Mouse (Mus musculus): ENCODE measurements around the gene Lmbr1. TPM values are rescaled to one million over a fixed set of nuclear protein-coding genes. Genes with fewer than 3 reads are reported as not detected.
"Not testable (repeated sequence)": the region's sequence is repeated elsewhere in the genome, so short reads cannot be mapped to it uniquely, and the experiment has no call there.

Lmbr1 gene
- polyA plus RNA-seq (2014; fragmentation: Nextera tagmentation; extraction: Ambion mirVana): 13.9 and 16.5 TPM in 2 replicates

DNA sequence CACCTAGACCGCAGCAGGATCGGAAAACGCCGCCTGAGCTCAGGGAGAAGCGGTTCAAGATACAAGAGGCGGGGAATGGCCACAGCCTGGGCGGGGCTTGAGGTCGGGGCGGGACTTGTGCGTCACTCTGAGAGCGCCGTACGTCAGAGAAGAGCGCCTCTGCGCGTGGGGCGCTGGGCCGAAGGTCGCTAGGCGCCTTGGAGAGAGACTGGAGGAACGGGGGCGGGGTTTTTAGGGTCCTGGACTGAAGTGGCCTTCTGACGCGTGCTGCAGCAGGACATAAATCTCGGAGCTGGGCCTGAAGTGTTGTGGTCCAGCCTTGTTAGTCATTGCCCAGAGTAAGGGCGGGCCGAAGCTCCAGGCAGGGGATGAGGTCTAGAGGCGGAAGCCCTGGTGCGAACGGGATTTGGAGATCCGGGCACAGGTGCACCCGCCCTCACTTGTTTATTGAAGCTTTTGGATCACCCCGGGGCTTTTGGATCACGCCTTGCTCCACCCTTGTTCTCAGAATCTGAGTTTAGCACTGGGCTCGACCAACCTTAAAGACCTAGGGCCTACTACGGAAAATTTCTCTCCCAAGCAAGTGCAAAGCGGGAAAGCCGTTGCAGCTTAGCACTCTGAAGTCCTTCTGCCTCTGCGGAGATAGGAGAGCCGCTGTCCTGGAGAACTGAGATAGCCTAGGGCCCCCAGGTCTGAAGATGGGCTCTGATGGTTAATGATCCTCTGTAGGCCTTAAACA, at the start of gene Lmbr1:
TSS of gene Lmbr1 (minus strand) at position 93 of the 739 bp plus-strand sequence.
- 1% methylated on average over 40 of the region's 40 CpGs for WGBS
- Histone ChIP-seq H3K9me3 (ENCODE audit: control insufficient read depth, low read length) (no peaks in the 10 kb centered on the region), H3K9ac (ENCODE audit: low read length) (peak within 1 kb of the TSS; percentile 78), H3K4me3 (ENCODE audit: low read depth, low read length) (peak within 1 kb of the TSS; percentile 62), H3K4me1 (ENCODE audit: control insufficient read depth, insufficient read depth, low read length) (peaks cover 12% of the 10 kb centered on the region), H3K36me3 (ENCODE audit: control insufficient read depth, insufficient read depth, low read length) (no peaks in the 10 kb centered on the region), H3K27me3 (ENCODE audit: control insufficient read depth, insufficient read depth, low read length) (no peaks in the 10 kb centered on the region), H3K4me2 (peak within 1 kb of the TSS; percentile 81), H3K27ac (ENCODE audit: low read depth, low read length) (peak within 1 kb of the TSS; percentile 7; the same call in 1 of the 2 replicates)
- ATAC-seq (ENCODE audit: low FRiP score) (peak; percentile 98), DNase-seq (ENCODE audit: low spot score, missing footprints) (peak; percentile 100)

DNA sequence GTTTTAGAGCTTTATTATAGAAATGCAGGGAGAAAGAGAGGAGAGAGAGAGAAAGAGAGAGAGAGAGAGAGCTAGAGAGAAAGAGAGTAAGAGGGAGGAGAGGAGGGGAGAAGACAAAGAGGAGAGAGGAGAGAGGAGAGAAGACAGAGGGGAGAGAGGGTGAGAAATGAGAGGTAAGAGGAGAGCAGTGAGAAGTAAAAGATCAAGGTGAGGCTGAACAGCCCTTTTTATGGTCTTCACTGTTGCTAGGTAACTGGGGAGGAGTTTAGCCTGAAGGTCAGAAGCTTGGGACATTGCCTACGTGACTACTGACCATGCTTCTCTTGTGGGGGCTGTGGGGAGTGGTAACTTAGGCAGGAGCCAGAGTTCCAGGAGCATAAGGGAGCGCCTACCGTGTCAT, 45.1 kb upstream of the Lmbr1 start:
- not testable (repeated sequence) for H3K4me2 ChIP-seq; H3K27me3 ChIP-seq (ENCODE audit: control insufficient read depth, insufficient read depth, low read length); ATAC-seq (ENCODE audit: low FRiP score); H3K4me1 ChIP-seq (ENCODE audit: control insufficient read depth, insufficient read depth, low read length); DNase-seq (ENCODE audit: low spot score, missing footprints); H3K9ac ChIP-seq (ENCODE audit: low read length); H3K36me3 ChIP-seq (ENCODE audit: control insufficient read depth, insufficient read depth, low read length); H3K4me3 ChIP-seq (ENCODE audit: low read depth, low read length); H3K27ac ChIP-seq (ENCODE audit: low read depth, low read length); H3K9me3 ChIP-seq (ENCODE audit: control insufficient read depth, low read length)
- 72% methylated on average over 3 of the region's 3 CpGs for WGBS

DNA sequence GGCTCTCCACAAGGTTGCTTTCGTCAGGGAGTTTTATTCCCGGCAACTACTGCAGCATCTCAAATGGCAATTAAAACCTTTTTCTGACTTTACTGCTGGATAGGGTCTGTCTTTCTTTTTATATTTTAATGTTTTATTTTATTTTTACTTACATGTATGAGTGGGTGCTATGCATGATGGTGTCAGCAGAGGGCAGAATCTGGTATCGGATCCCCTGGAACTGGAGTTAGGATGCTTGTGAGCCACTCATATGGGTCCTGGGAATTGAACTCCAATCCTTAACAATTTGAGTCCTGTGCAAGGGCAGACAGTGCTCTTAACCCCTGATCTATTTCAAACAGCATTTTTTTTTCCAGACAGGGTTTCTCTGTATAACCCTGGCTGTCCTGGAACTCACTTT, 34.9 kb upstream of the Lmbr1 start:
- Histone ChIP-seq H3K27me3 (ENCODE audit: control insufficient read depth, insufficient read depth, low read length) (no peaks in the 10 kb centered on the region), H3K27ac (ENCODE audit: low read depth, low read length) (no peak overlapping the region), H3K4me2 (no peak overlapping the region), H3K9ac (ENCODE audit: low read length) (no peak overlapping the region), H3K36me3 (ENCODE audit: control insufficient read depth, insufficient read depth, low read length) (no peaks in the 10 kb centered on the region), H3K4me1 (ENCODE audit: control insufficient read depth, insufficient read depth, low read length) (no peaks in the 10 kb centered on the region), H3K9me3 (ENCODE audit: control insufficient read depth, low read length) (no peaks in the 10 kb centered on the region), H3K4me3 (ENCODE audit: low read depth, low read length) (no peak overlapping the region)
- ATAC-seq (ENCODE audit: low FRiP score) (no peak), DNase-seq (ENCODE audit: low spot score, missing footprints) (no peak)
- 81% methylated on average over 3 of the region's 3 CpGs for WGBS

DNA sequence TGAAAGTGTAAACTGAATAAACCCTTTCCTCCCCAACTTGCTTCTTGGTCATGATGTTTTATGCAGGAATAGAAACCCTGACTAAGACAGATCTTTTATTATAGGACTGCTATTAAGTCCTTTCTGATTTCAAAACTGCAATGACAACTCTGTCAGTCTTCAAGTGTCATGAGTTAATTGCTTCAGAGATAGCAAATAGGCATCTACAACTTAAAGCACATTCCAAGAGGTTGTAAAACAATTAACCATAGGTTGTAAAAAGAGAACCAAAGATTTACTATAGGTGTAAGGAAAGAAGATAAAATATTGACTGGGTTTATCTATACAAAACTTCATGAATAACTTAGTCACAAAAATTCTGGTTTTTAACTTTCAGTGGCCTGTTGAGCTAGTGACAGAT, 32.7 kb upstream of the Lmbr1 start:
- no peaks in the 10 kb centered on the region for H3K27me3 ChIP-seq (ENCODE audit: control insufficient read depth, insufficient read depth, low read length)
- H3K27ac ChIP-seq (ENCODE audit: low read depth, low read length): no peak overlapping the region
- no peak for ATAC-seq (ENCODE audit: low FRiP score)
- H3K36me3 ChIP-seq (ENCODE audit: control insufficient read depth, insufficient read depth, low read length): no peaks in the 10 kb centered on the region
- H3K4me3 ChIP-seq (ENCODE audit: low read depth, low read length): no peak overlapping the region
- DNase-seq (ENCODE audit: low spot score, missing footprints): no peak
- H3K4me2 ChIP-seq: no peak overlapping the region
- H3K9me3 ChIP-seq (ENCODE audit: control insufficient read depth, low read length): no peaks in the 10 kb centered on the region
- H3K4me1 ChIP-seq (ENCODE audit: control insufficient read depth, insufficient read depth, low read length): no peaks in the 10 kb centered on the region
- H3K9ac ChIP-seq (ENCODE audit: low read length): no peak overlapping the region

DNA sequence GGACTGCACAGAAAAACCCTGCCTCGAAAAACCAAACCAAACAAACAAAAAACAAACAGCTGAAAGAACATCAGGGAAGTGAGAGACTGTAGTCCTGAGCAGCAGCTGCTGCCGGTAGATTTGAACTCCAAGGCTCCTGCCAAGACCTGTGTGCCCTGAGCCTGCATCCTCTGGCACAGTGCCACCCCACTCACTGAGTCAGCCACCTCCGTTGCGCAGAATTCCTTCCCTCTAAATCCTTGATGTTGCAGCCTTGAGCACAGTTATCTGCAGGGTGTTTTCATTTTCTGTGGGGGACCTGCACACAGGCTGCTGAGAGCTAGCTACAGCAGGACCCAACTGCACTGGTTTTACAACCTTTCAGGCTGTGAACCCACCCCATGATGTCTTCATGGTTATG, 20.2 kb upstream of the Lmbr1 start:
- H3K9me3 ChIP-seq (ENCODE audit: control insufficient read depth, low read length): no peaks in the 10 kb centered on the region
- no peak overlapping the region for H3K4me2 ChIP-seq
- no peaks in the 10 kb centered on the region for H3K4me1 ChIP-seq (ENCODE audit: control insufficient read depth, insufficient read depth, low read length)
- no peaks in the 10 kb centered on the region for H3K27me3 ChIP-seq (ENCODE audit: control insufficient read depth, insufficient read depth, low read length)
- ATAC-seq (ENCODE audit: low FRiP score): no peak
- H3K9ac ChIP-seq (ENCODE audit: low read length): no peak overlapping the region
- DNase-seq (ENCODE audit: low spot score, missing footprints): no peak
- H3K36me3 ChIP-seq (ENCODE audit: control insufficient read depth, insufficient read depth, low read length): no peaks in the 10 kb centered on the region
- H3K4me3 ChIP-seq (ENCODE audit: low read depth, low read length): no peak overlapping the region
- WGBS: 71% methylated on average over 4 of the region's 4 CpGs
- H3K27ac ChIP-seq (ENCODE audit: low read depth, low read length): no peak overlapping the region

DNA sequence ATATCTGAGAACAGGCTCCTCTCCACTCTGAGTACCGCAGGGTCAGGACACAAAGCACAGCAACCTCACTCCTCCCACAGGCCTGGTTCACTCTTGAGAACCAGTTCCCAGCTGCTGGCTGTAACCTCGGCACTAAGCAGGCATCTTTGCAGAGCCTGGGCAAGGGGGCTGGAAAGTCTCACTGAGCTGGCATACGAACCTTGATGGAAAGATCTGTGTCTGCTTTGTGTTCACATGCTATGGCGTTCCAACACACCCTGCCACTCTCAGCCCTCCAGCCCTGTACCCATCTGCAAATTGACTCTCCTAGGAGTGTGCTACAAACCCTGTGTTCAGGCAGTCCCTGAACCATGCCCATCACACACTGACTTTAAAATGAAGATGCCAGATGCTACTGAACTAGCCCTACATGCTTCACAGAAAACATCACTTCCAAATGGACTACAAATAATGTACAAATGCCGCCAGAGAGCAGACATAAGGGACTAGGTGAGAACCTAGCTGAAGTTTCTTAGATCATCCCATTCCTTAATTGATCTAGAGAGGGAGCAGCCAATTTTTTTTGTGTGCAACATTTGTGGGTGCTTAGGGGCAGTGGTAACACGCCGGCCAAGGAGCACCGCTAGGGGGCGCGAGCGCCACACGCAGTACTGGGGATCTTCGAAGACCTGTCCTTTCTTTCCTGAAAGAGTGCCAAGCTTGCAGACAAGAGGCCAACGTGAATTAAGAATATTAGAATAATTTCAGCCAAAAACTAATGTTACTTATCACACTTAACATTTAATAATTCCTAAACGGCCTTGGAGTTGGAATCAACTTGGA, 11.0 kb upstream of the Lmbr1 start:
- 22% methylated on average over 15 of the region's 15 CpGs for WGBS
- ATAC-seq (ENCODE audit: low FRiP score): peak; percentile 68; the same call in 1 of the 2 replicates
- Histone ChIP-seq H3K9me3 (ENCODE audit: control insufficient read depth, low read length) (no peaks in the 10 kb centered on the region), H3K4me1 (ENCODE audit: control insufficient read depth, insufficient read depth, low read length) (no peaks in the 10 kb centered on the region), H3K27ac (ENCODE audit: low read depth, low read length) (no peak overlapping the region), H3K9ac (ENCODE audit: low read length) (no peak overlapping the region), H3K4me2 (no peak overlapping the region), H3K4me3 (ENCODE audit: low read depth, low read length) (no peak overlapping the region), H3K27me3 (ENCODE audit: control insufficient read depth, insufficient read depth, low read length) (no peaks in the 10 kb centered on the region), H3K36me3 (ENCODE audit: control insufficient read depth, insufficient read depth, low read length) (no peaks in the 10 kb centered on the region)
- DNase-seq (ENCODE audit: low spot score, missing footprints): peak; percentile 98

DNA sequence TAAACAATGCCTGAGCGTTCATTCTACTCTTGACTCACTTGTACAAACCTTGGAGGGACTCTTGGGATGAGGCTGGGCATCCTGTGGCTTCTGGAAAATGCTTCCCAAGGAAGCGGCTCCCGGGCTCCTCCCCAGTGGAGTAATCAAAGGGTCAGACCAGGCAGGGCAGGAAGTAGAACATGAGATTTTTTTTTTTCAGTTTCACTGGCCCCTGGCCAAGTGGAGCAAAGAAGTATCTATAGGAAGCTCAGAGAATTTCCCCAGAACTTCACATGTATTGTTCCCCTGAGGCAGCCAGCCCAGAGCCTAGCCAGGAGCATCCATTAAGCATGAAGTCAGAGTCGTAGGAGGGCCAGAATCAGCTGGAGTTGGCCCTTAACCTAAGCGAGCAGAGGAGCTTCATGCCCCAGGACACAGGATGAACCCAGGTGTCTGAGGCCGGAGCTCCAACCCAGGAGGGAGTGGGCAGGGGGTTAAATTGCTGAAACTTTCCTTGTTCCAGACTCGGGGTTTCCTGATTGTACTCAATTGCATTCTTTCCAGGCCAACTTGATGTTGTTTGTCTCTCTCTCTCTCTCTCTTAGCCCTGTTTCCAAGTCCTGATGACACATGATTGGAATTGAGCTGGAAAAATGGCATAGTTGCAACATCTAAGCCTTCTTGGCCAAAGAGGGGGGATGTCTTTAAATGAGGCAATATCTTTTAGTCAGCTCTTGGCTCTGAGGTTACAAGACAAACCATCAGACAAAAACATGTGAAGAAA, 10.2 kb upstream of the Lmbr1 start:
- DNase-seq (ENCODE audit: low spot score, missing footprints) (no peak), ATAC-seq (ENCODE audit: low FRiP score) (no peak)
- no peak overlapping the region for H3K4me3 ChIP-seq (ENCODE audit: low read depth, low read length)
- H3K36me3 ChIP-seq (ENCODE audit: control insufficient read depth, insufficient read depth, low read length): no peaks in the 10 kb centered on the region
- H3K27ac ChIP-seq (ENCODE audit: low read depth, low read length): no peak overlapping the region
- no peak overlapping the region for H3K9ac ChIP-seq (ENCODE audit: low read length)
- WGBS: 60% methylated on average over 7 of the region's 7 CpGs
- H3K4me2 ChIP-seq: no peak overlapping the region
- no peaks in the 10 kb centered on the region for H3K9me3 ChIP-seq (ENCODE audit: control insufficient read depth, low read length)
- no peaks in the 10 kb centered on the region for H3K27me3 ChIP-seq (ENCODE audit: control insufficient read depth, insufficient read depth, low read length)
- no peaks in the 10 kb centered on the region for H3K4me1 ChIP-seq (ENCODE audit: control insufficient read depth, insufficient read depth, low read length)

DNA sequence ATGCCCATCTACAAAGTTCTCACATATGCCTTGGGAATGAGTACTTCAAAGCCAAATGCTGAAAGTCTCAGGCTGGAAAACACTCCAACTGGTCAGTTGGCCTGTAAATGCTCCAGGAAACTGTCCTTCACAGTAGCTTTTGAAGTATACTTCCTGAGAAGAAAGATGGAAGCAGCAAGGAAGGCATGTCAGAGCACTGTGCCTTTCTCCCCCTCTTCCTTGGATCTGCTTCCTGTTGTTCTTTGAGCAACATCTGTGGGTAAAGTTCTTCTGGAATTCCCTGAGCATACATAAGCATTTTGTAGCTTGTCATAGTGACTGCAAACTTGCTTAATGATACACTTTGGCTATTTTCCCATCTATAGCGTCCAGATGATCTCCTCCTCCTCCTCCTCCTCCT, 9.4 kb upstream of the Lmbr1 start:
- no peaks in the 10 kb centered on the region for H3K4me1 ChIP-seq (ENCODE audit: control insufficient read depth, insufficient read depth, low read length)
- no peak overlapping the region for H3K9ac ChIP-seq (ENCODE audit: low read length)
- DNase-seq (ENCODE audit: low spot score, missing footprints) (no peak), ATAC-seq (ENCODE audit: low FRiP score) (no peak)
- no peak overlapping the region for H3K27ac ChIP-seq (ENCODE audit: low read depth, low read length)
- no peaks in the 10 kb centered on the region for H3K36me3 ChIP-seq (ENCODE audit: control insufficient read depth, insufficient read depth, low read length)
- H3K4me2 ChIP-seq: no peak overlapping the region
- no peak overlapping the region for H3K4me3 ChIP-seq (ENCODE audit: low read depth, low read length)
- H3K27me3 ChIP-seq (ENCODE audit: control insufficient read depth, insufficient read depth, low read length): no peaks in the 10 kb centered on the region
- H3K9me3 ChIP-seq (ENCODE audit: control insufficient read depth, low read length): no peaks in the 10 kb centered on the region
- 71% methylated on average over 1 of the region's 1 CpGs for WGBS

DNA sequence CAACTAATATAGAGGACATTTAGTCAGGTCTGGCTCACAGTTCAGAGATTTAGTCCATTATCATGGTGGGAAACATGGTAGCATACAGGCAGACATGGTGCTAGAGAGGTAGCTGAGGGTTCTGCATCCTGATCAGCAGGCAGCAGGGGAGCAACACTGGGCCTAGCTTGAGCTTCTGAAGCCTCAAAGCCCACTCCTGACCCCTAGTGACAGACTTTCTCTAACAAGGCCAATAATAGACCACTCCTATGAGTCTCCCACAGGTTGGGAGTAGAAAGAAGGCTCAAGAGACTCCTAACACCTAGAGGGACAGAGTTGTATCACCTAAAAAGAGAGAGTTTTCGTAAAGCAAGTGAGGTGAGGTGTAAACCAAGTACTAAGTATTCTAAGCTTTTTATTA, 4.6 kb upstream of the Lmbr1 start:
- no peak overlapping the region for H3K27ac ChIP-seq (ENCODE audit: low read depth, low read length)
- no peak overlapping the region for H3K4me2 ChIP-seq
- WGBS: 77% methylated on average over 1 of the region's 1 CpGs

More for the DNA sequence above, 4.6 kb upstream of the Lmbr1 start:
- DNase-seq (ENCODE audit: low spot score, missing footprints) (no peak), ATAC-seq (ENCODE audit: low FRiP score) (no peak)
- Histone ChIP-seq H3K9me3 (ENCODE audit: control insufficient read depth, low read length) (no peaks in the 10 kb centered on the region), H3K4me3 (ENCODE audit: low read depth, low read length) (no peak overlapping the region), H3K27me3 (ENCODE audit: control insufficient read depth, insufficient read depth, low read length) (no peaks in the 10 kb centered on the region), H3K4me1 (ENCODE audit: control insufficient read depth, insufficient read depth, low read length) (peaks cover 8% of the 10 kb centered on the region), H3K36me3 (ENCODE audit: control insufficient read depth, insufficient read depth, low read length) (no peaks in the 10 kb centered on the region), H3K9ac (ENCODE audit: low read length) (no peak overlapping the region)
